Mouse (Mus musculus): Measurements from ENCODE around the gene 2010111I01Rik. TPM values are rescaled to one million over a fixed set of nuclear protein-coding genes. Genes with fewer than 3 reads are reported as not detected.

Gene 2010111I01Rik
- polyA plus RNA-seq, 1 experiment from 2014 or later: 16.5 TPM

DNA sequence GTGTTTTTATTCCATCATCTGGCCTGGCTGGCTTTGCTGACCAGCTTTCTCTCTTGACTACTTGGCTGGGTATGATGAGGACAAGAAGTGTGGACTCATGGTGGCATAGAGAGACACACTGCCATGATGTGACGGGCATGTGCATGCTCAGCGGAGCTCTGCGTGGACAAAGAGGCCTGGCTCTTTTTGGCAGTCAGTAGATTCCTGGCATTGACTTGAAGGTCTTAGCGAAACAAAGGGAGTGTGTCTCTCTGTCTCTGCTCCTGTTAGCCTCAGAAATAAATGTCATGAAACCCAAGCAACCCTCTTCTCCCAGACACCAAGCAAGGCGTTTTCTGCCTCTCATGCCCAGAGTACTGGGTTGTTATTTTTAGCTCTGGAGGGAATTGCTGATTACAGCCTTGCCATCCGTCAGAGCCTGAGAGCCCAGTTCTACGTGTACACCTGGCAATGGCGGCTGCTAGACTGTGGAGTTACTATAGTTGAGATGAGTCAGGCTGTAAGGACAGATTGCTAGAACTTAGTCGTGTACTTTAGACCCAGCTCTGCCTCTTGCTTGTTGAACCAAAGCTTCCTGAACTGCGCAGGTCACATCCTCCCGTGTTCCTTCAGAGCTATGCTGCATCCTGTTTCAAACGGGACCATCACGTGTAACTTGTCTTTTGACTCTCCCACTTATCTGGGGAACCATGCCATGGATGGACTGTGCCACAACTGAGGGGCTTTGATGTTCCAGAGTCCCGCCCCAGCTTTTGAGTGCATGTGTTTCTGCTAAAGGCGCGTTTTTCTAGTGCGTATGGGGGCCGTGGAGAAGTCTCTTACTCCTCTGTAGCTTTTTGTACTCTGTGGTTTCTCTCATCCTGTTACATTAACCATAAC lies 296.3 kb downstream of the 2010111I01Rik start:
- no peak overlapping the region for H3K27ac ChIP-seq
- no peak overlapping the region for H3K9ac ChIP-seq
- H3K27me3 ChIP-seq: no peaks in the 10 kb centered on the region
- no peak for DNase-seq
- no peak for ATAC-seq (ENCODE audit: low read depth)
- H3K9me3 ChIP-seq (replicated peaks): no peaks in the 10 kb centered on the region
- WGBS (ENCODE audit: insufficient replicate concordance): 50% methylated on average over 18 of the region's 18 CpGs
- H3K4me2 ChIP-seq: no peak overlapping the region
- peaks cover 12% of the 10 kb centered on the region for H3K36me3 ChIP-seq
- H3K4me3 ChIP-seq (replicated peaks): no peak overlapping the region
- H3K4me1 ChIP-seq (replicated peaks): peaks cover 18% of the 10 kb centered on the region

DNA sequence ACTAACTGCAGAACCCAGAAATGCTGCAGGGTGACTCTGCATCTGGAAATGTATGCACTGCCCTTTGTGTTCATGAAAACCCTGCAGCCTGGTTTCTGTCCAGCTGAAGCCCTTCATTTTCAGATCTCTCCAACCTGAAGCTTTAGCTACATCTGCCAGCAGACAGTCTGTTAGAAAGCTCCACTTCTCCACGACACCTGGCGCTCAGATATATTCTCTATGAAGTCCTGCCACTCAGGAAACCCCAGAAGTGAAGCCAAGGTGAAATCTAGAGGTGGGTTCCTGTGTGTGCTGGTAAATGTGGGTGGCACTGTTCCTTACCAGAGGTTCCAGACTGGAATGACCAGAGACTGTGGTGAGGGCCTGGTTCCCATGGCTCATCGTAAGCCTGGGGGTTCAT lies 297.0 kb downstream of the 2010111I01Rik start:
- Histone ChIP-seq H3K4me1 (replicated peaks) (peaks cover 15% of the 10 kb centered on the region; the same call in 1 of the 2 replicates), H3K27ac (no peak overlapping the region), H3K9me3 (replicated peaks) (no peaks in the 10 kb centered on the region), H3K4me2 (no peak overlapping the region), H3K4me3 (replicated peaks) (no peak overlapping the region), H3K9ac (no peak overlapping the region), H3K27me3 (no peaks in the 10 kb centered on the region), H3K36me3 (peaks cover 12% of the 10 kb centered on the region)
- ATAC-seq (ENCODE audit: low read depth) (no peak), DNase-seq (no peak)
- 81% methylated on average over 3 of the region's 3 CpGs for WGBS (ENCODE audit: insufficient replicate concordance)

DNA sequence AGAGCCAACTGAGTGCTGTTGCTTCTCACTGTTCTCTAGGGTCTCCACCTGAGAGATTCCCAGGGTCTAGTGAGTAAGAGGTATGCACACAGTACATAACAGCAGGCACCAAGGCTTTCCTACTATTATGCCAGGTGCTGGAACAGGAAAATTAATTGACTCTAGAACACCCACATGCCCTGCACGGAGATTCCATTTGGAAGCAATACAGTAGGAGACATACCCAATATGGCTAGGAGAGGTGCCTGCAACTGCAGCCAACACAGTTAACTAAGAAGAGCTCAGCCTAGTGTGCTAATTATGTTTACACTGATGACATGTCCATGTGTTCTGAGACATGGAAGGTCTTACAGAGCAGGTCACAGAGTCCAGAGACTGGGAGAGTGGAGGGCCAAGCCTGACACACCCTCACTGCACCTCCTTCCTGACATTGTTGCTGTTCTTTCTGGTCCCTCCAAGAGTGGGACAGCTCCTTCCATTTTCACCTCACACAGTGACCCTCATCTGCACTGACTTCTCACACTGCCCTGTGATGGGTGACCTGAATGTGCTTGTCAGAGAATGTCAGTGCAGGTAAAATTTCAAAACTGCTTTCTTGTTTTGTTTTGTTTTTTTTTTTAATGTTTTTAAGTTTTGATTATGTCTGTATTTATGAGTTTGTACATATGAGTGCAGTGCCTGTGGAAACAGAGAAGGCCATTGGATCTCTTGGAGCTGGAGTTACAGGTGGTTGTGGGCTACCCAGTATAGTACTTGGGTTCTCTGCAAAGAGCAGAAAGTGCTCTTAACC lies 297.7 kb downstream of the 2010111I01Rik start:
- peaks cover 15% of the 10 kb centered on the region; the same call in 1 of the 2 replicates for H3K4me1 ChIP-seq (replicated peaks)
- H3K9ac ChIP-seq: no peak overlapping the region
- ATAC-seq (ENCODE audit: low read depth) (no peak), DNase-seq (no peak)
- H3K27ac ChIP-seq: no peak overlapping the region
- H3K36me3 ChIP-seq: peaks cover 7% of the 10 kb centered on the region; the same call in 1 of the 2 replicates
- H3K4me3 ChIP-seq (replicated peaks): no peak overlapping the region
- H3K9me3 ChIP-seq (replicated peaks): no peaks in the 10 kb centered on the region
- no peaks in the 10 kb centered on the region for H3K27me3 ChIP-seq
- H3K4me2 ChIP-seq: no peak overlapping the region
- 79% methylated on average over 1 of the region's 1 CpGs for WGBS (ENCODE audit: insufficient replicate concordance)

DNA sequence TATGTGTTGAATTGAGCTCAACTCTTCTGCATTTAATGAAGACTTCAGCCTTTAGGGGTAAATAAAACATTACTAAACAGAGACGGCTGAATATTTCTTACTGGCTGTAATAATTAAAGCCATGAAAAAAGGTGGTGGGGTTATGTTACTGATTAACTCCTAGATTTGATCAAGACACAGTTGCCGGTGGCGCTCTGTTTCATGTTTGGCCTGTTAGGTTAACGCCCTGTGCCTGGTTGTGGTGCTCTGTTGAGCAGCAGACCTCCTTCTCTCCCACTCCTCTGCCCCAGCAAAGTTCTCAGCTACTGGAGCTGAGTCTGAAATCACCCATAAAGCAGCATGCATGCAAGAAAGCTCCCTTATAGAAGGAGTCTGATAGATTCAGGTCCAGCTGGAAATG lies 303.7 kb downstream of the 2010111I01Rik start:
- no peak overlapping the region for H3K4me3 ChIP-seq (replicated peaks)
- H3K36me3 ChIP-seq: no peaks in the 10 kb centered on the region
- H3K27ac ChIP-seq: no peak overlapping the region
- no peak for ATAC-seq (ENCODE audit: low read depth)
- 59% methylated on average over 4 of the region's 4 CpGs for WGBS (ENCODE audit: insufficient replicate concordance)
- peaks cover 24% of the 10 kb centered on the region for H3K4me1 ChIP-seq (replicated peaks)
- H3K9ac ChIP-seq: no peak overlapping the region
- H3K4me2 ChIP-seq: no peak overlapping the region
- H3K27me3 ChIP-seq: no peaks in the 10 kb centered on the region
- no peaks in the 10 kb centered on the region for H3K9me3 ChIP-seq (replicated peaks)
- DNase-seq: no peak

DNA sequence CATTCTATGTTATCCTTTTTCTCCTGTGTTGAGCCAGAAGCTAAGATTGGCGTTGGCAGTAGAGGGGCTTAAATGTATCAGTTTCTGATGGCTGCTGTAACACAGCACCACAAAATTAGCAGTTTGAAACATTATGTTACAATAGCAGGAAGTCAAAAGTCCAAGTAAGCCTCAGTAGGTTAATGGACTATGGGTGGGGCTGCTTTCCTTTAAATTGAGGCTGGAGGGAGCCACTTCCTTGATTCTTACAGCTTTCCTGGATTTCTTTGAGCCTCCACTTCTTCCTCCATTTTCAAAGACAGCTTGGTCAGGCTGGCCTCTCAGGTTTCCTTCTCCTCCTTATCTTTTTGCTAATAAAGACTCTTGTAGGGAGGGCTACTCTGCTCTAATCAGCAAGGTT lies 304.1 kb downstream of the 2010111I01Rik start:
- DNase-seq (no peak), ATAC-seq (ENCODE audit: low read depth) (no peak)
- 70% methylated on average over 1 of the region's 1 CpGs for WGBS (ENCODE audit: insufficient replicate concordance)
- H3K4me1 ChIP-seq (replicated peaks): peaks cover 25% of the 10 kb centered on the region
- no peaks in the 10 kb centered on the region for H3K36me3 ChIP-seq
- no peaks in the 10 kb centered on the region for H3K27me3 ChIP-seq
- H3K27ac ChIP-seq: no peak overlapping the region
- H3K4me2 ChIP-seq: no peak overlapping the region
- no peak overlapping the region for H3K4me3 ChIP-seq (replicated peaks)
- no peak overlapping the region for H3K9ac ChIP-seq
- H3K9me3 ChIP-seq (replicated peaks): no peaks in the 10 kb centered on the region

DNA sequence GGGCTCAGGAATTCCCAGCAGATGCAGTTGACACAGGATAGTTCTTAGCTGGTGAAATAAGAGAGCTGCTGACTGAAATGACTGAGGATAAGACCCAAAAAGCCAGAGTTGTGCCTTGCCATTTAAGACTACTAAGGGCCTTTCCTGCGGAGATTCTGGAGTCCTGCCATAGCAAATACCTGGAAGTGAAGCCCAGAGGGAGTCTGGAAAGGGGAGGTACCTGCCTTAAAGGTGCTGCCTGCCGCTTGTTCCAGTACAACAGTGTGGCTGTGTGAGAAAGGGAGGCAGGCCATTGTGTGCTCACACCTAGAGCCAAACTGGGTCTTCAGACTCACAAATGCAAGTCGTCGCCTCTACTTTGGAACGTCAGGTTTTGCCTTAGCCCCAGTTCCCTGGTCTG lies 305.5 kb downstream of the 2010111I01Rik start:
- 70% methylated on average over 5 of the region's 5 CpGs for WGBS (ENCODE audit: insufficient replicate concordance)
- Histone ChIP-seq H3K9ac (no peak overlapping the region), H3K36me3 (no peaks in the 10 kb centered on the region), H3K4me3 (replicated peaks) (no peak overlapping the region), H3K4me2 (no peak overlapping the region), H3K9me3 (replicated peaks) (no peaks in the 10 kb centered on the region), H3K4me1 (replicated peaks) (peaks cover 28% of the 10 kb centered on the region), H3K27ac (no peak overlapping the region), H3K27me3 (no peaks in the 10 kb centered on the region)
- DNase-seq (no peak), ATAC-seq (ENCODE audit: low read depth) (no peak)

DNA sequence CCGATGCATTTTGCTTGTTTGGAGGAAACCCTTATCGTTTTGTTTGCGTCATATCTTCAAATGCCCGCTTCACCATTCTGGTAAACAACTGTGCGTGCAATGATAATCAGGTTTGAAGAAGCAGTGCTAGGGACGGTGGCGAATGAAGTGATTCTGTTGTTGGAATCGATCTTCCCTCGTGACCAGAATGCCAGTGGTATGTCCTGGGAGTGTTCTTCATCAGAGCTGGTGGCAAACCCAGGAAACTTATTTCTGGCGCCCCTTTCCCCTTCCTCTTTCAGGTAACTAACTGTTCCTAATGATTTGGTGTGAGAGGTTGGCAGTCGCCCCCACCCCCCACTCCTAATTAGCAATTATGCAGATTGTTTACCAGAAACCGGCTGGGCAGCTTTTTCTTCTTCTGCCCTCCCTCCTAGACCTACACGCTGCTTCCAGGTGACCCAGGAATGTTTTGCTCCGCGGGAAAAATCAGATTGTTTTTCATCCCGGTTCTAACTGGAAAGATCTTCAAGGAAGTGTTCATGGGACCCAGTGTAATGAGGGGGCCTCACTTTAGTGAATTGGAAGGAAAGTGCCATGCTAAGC lies 307.4 kb downstream of the 2010111I01Rik start:
- Histone ChIP-seq H3K4me1 (replicated peaks) (peaks cover 28% of the 10 kb centered on the region), H3K9ac (peak overlapping the region; percentile 31; the same call in 1 of the 2 replicates), H3K27me3 (no peaks in the 10 kb centered on the region), H3K4me3 (replicated peaks) (peak overlapping the region; percentile 44), H3K27ac (no peak overlapping the region), H3K9me3 (replicated peaks) (no peaks in the 10 kb centered on the region), H3K4me2 (peak overlapping the region; percentile 59), H3K36me3 (no peaks in the 10 kb centered on the region)
- 12% methylated on average over 16 of the region's 16 CpGs for WGBS (ENCODE audit: insufficient replicate concordance)
- ATAC-seq (ENCODE audit: low read depth): no peak
- no peak for DNase-seq

- ATAC-seq (ENCODE audit: low read depth): peak; percentile 87
- Histone ChIP-seq H3K27ac (peak overlapping the region; percentile 48), H3K4me3 (replicated peaks) (peak overlapping the region; percentile 44), H3K36me3 (no peaks in the 10 kb centered on the region), H3K4me2 (peak overlapping the region; percentile 59), H3K9me3 (replicated peaks) (no peaks in the 10 kb centered on the region), H3K4me1 (replicated peaks) (peaks cover 33% of the 10 kb centered on the region), H3K27me3 (no peaks in the 10 kb centered on the region), H3K9ac (no peak overlapping the region)
- peak; percentile 42 for DNase-seq
- WGBS (ENCODE audit: insufficient replicate concordance): 19% methylated on average over 27 of the region's 27 CpGs
Observed at GRCm38 (mm10) chr13:63272602-63273229, 308.0 kb downstream of the 2010111I01Rik start.

GRCm38 (mm10) chr13:63273859-63274258 lies 309.2 kb downstream of the 2010111I01Rik start:
- H3K27ac ChIP-seq: no peak overlapping the region
- DNase-seq: no peak
- peaks cover 38% of the 10 kb centered on the region for H3K4me1 ChIP-seq (replicated peaks)
- H3K9ac ChIP-seq: peak overlapping the region; percentile 34; the same call in 1 of the 2 replicates
- H3K9me3 ChIP-seq (replicated peaks): no peaks in the 10 kb centered on the region
- no peak for ATAC-seq (ENCODE audit: low read depth)
- no peaks in the 10 kb centered on the region for H3K36me3 ChIP-seq
- 55% methylated on average over 2 of the region's 2 CpGs for WGBS (ENCODE audit: insufficient replicate concordance)
- H3K27me3 ChIP-seq: no peaks in the 10 kb centered on the region
- H3K4me3 ChIP-seq (replicated peaks): peak overlapping the region; percentile 9
- H3K4me2 ChIP-seq: peak overlapping the region; percentile 44

DNA sequence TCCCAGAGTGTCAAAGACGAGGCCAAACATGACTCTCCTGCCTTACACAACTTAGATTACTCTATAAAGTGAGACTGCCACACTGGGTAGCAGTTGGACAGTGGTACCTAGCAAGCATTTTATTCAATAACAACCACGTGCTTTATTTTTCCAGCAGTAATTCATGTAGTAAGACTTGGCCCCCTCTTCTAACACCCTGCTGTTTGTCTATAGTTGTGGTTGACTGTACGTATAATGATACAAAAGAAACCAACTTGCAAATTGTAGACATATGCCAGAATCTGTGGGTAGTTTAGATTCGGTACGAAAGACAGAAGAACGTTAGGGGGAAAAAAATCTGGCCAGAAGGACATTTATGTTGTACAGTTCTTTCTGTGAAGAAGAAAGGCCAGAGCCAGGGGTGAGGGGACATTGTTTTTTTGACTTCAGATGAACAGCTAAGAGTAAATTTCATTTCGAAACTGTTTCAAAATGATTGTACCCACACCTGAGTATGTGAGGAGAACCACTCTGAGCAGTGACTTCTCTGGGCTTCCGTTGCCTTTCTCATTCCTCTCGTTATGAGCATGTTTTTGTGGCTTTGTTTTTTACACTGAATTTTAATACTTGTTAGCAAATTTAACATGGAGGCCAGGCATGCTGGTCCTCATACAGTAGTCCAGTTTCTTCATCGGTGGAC lies 309.9 kb downstream of the 2010111I01Rik start:
- Histone ChIP-seq H3K27me3 (no peaks in the 10 kb centered on the region), H3K4me2 (peak overlapping the region; percentile 44), H3K9ac (no peak overlapping the region), H3K27ac (no peak overlapping the region), H3K4me1 (replicated peaks) (peaks cover 39% of the 10 kb centered on the region), H3K36me3 (no peaks in the 10 kb centered on the region), H3K4me3 (replicated peaks) (peak overlapping the region; percentile 9; the same call in 1 of the 2 replicates), H3K9me3 (replicated peaks) (no peaks in the 10 kb centered on the region)
- ATAC-seq (ENCODE audit: low read depth) (no peak), DNase-seq (no peak)
- WGBS (ENCODE audit: insufficient replicate concordance): 75% methylated on average over 10 of the region's 10 CpGs
